Mouse (Mus musculus) ES-Bruce4 (cell line): ENCODE data around the gene Mapt. TPM values are rescaled to one million over a fixed set of nuclear protein-coding genes. Genes with fewer than 3 reads are reported as not detected.

ENCODE experiments used
- H3K27ac ChIP-seq: 2 replicates; pipeline ENCODE4 v1.5.1; 2012; ENCODE audit warnings: low read length, inconsistent platforms; ENCODE audit not compliant: insufficient read depth
- H3K27me3 ChIP-seq: 2 replicates; pipeline ENCODE4 v1.6.1; 2012; ENCODE audit warnings: mild to moderate bottlenecking, low read length, inconsistent platforms; ENCODE audit not compliant: control insufficient read depth, poor library complexity, insufficient read depth, severe bottlenecking
- H3K36me3 ChIP-seq: 2 replicates; pipeline ENCODE4 v1.6.1; 2012; ENCODE audit warnings: inconsistent platforms, mild to moderate bottlenecking, low read length, moderate library complexity; ENCODE audit not compliant: control insufficient read depth, poor library complexity, insufficient read depth, severe bottlenecking
- H3K4me1 ChIP-seq: one replicate; pipeline ENCODE4 v1.8.1; 2011; ENCODE audit warnings: low read length; ENCODE audit not compliant: control insufficient read depth, insufficient read depth
- H3K4me3 ChIP-seq: 2 replicates; pipeline ENCODE4 v1.5.1; 2011; ENCODE audit warnings: low read depth, mild to moderate bottlenecking, low read length
- H3K9ac ChIP-seq: 2 replicates; pipeline ENCODE4 v1.6.1; 2012; ENCODE audit warnings: low read depth, mild to moderate bottlenecking, inconsistent platforms; ENCODE audit not compliant: poor library complexity, severe bottlenecking
- H3K9me3 ChIP-seq: replicated peaks from 2 replicates; pipeline ENCODE4 v1.6.1; 2012; ENCODE audit warnings: mild to moderate bottlenecking, low read length, inconsistent platforms; ENCODE audit not compliant: control insufficient read depth, poor library complexity, insufficient read depth, severe bottlenecking
- CTCF ChIP-seq: IDR thresholded peaks from one replicate; pipeline ENCODE4 v1.8.1; 2011; ENCODE audit warnings: low read depth, low read length
- EP300 ChIP-seq: IDR thresholded peaks from 2 replicates; pipeline ENCODE4 v1.6.1; 2011; ENCODE audit warnings: low read depth, low read length; ENCODE audit not compliant: insufficient read depth
- POLR2A ChIP-seq: IDR thresholded peaks from one replicate; pipeline ENCODE4 v1.8.1; 2011; ENCODE audit warnings: low read length; ENCODE audit not compliant: insufficient read depth
- polyA plus RNA-seq: library from polyadenylated mRNA; stranded (reverse); fragments of >200 nt; gene quantifications from 2 replicates; pipeline ENCODE4 v1.2.4, GENCODE M21; 2011; ENCODE audit warnings: low read depth; ENCODE audit not compliant: missing spikeins, insufficient read depth, insufficient read length

Gene Mapt
- polyA plus RNA-seq, 1 experiment: 13.6 TPM

GRCm38 (mm10) chr11:104362704-104363103 lies 131.5 kb downstream of the Mapt start:
- Histone ChIP-seq H3K4me1 (peaks cover 5% of the 10 kb centered on the region), H3K36me3 (peaks cover 22% of the 10 kb centered on the region)

GRCm38 (mm10) chr11:104363823-104364600 lies 132.8 kb downstream of the Mapt start:
- Histone ChIP-seq H3K4me1 (peaks cover 5% of the 10 kb centered on the region), H3K27ac (peak overlapping the region; percentile 59; the same call in 1 of the 2 replicates), H3K9ac (no peak overlapping the region), H3K4me3 (no peak overlapping the region), H3K36me3 (peaks cover 29% of the 10 kb centered on the region), H3K27me3 (no peaks in the 10 kb centered on the region), H3K9me3 (no peaks in the 10 kb centered on the region)
- TF ChIP-seq EP300 (no peak), CTCF (no peak), POLR2A (no peak)

More at GRCm38 (mm10) chr11:104362704-104363103, 131.5 kb downstream of the Mapt start:
- Histone ChIP-seq H3K9me3 (no peaks in the 10 kb centered on the region), H3K4me3 (no peak overlapping the region), H3K9ac (no peak overlapping the region), H3K27ac (peak overlapping the region; percentile 36; the same call in 1 of the 2 replicates), H3K27me3 (no peaks in the 10 kb centered on the region)
- TF ChIP-seq EP300: no peak
- TF ChIP-seq CTCF: no peak
- TF ChIP-seq POLR2A: no peak

- no peaks in the 10 kb centered on the region for H3K27me3 ChIP-seq
- peaks cover 3% of the 10 kb centered on the region for H3K4me1 ChIP-seq
- H3K36me3 ChIP-seq: peaks cover 34% of the 10 kb centered on the region
- no peak overlapping the region for H3K4me3 ChIP-seq
- no peaks in the 10 kb centered on the region for H3K9me3 ChIP-seq
- H3K27ac ChIP-seq: no peak overlapping the region
- TF ChIP-seq CTCF: no peak
- no peak for TF ChIP-seq EP300
- TF ChIP-seq POLR2A: no peak
- no peak overlapping the region for H3K9ac ChIP-seq
These were observed 136.4 kb downstream of the Mapt start for GRCm38 (mm10) chr11:104367486-104368190.

- TF ChIP-seq CTCF (no peak), POLR2A (no peak), EP300 (no peak)
- no peak overlapping the region for H3K4me3 ChIP-seq
- H3K9ac ChIP-seq: no peak overlapping the region
- no peaks in the 10 kb centered on the region for H3K9me3 ChIP-seq
- no peaks in the 10 kb centered on the region for H3K27me3 ChIP-seq
- H3K36me3 ChIP-seq: peaks cover 26% of the 10 kb centered on the region
- H3K27ac ChIP-seq: no peak overlapping the region
- H3K4me1 ChIP-seq: no peaks in the 10 kb centered on the region
These were observed 145.1 kb downstream of the Mapt start for GRCm38 (mm10) chr11:104376291-104376690.

- no peak for TF ChIP-seq POLR2A
- TF ChIP-seq CTCF: peak; percentile 19
- no peak overlapping the region for H3K9ac ChIP-seq
These were observed 148.4 kb downstream of the Mapt start for GRCm38 (mm10) chr11:104379635-104380034.

More at GRCm38 (mm10) chr11:104379635-104380034, 148.4 kb downstream of the Mapt start:
- Histone ChIP-seq H3K4me3 (no peak overlapping the region), H3K9me3 (no peaks in the 10 kb centered on the region), H3K4me1 (no peaks in the 10 kb centered on the region), H3K27ac (no peak overlapping the region), H3K36me3 (peaks cover 23% of the 10 kb centered on the region), H3K27me3 (no peaks in the 10 kb centered on the region)

Other genes starting within 250 kb of the Mapt start
- not detected in 2 replicates for gene Crhr1, start 98.5 kb upstream of the Mapt start, polyA plus RNA-seq
- gene Sppl2c, start 45.1 kb upstream of the Mapt start, polyA plus RNA-seq: not detected in 2 replicates
- gene Kansl1, start 237.5 kb downstream of the Mapt start, polyA plus RNA-seq: 81.7 and 83.9 TPM in 2 replicates